Mouse (Mus musculus): ENCODE measurements at regions not wholly inside any gene's neighbourhood (a gene's known extent, or its start where the extent isn't known, plus 50 kb on each side); places are given as distances from the start of the nearest gene placed in this dataset.

GRCm38 (mm10) chr13:51975330-51975729, 128.9 kb downstream of the Gadd45g start:
- no peak for DNase-seq

GRCm38 (mm10) chr13:51975801-51976601, 129.5 kb downstream of the Gadd45g start:
- DNase-seq, result no peak

GRCm38 (mm10) chr13:51976620-51977214, 130.2 kb downstream of the Gadd45g start:
- DNase-seq, result no peak

GRCm38 (mm10) chr13:51979301-51979977, 133.0 kb downstream of the Gadd45g start:
- DNase-seq, result no peak

DNA sequence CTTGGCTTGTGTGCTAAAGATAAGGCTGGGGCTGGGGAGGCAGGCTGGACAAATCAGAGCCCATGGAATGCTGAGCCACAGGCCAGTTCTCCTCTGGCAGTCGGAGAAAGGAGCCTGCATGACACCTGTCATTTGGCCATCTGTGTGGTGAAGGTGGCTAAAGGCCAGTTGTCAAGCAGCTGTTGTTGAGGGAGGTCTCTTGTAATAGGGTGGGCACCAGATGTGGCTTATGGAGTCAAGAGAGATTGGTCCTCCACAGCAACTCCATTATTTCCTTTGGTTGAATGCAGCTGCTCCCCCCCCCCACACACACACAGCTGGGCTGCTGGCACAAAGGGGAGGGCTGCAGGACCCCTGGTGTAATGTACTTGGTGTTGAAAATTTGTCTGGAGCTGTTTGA, 133.9 kb downstream of the Gadd45g start:
- DNase-seq, result no peak

- no peak for DNase-seq
These were observed 136.5 kb downstream of the Gadd45g start for GRCm38 (mm10) chr13:51983002-51983401.

- no peak for DNase-seq
These were observed 137.1 kb downstream of the Gadd45g start for GRCm38 (mm10) chr13:51983575-51983974.

DNA sequence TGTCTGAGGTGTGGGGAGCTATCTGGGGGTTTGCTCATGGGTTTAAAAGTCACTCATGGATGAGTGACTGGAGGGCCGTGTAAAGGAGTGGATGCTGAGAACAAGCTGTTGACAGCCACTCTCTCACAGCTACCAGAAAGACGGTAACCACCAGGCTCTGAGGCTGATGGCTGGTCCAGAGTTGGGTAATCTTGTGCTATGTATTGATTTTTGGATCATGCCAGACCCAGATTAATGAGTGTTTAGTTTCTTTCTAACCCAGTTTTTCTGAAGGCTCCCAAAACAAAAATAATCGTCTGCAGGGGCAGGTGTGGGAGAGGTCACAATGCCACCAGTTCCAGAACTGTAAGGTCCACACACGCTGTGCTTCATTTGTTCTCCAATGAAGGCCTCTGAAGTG, 144.9 kb downstream of the Gadd45g start:
- no peak for DNase-seq

DNA sequence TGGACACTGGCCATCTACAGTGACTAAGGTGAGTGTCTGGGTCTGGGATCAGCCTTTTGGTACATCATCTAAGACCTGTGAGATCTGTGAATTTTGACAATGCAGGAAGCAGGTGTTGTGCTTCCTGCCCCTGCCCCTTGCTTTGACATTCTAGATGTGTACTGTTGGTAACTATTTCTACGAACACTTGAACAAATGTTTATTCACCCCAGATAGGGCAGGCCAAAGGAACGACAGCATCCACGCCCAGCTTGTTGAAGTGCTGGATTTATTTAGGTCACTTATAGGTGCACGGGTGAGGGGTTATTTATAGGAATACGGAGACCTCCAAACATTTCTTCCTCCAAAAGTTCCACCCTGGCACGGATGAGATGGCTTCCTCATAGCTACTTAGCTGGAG, 146.4 kb downstream of the Gadd45g start:
- DNase-seq, result no peak

DNA sequence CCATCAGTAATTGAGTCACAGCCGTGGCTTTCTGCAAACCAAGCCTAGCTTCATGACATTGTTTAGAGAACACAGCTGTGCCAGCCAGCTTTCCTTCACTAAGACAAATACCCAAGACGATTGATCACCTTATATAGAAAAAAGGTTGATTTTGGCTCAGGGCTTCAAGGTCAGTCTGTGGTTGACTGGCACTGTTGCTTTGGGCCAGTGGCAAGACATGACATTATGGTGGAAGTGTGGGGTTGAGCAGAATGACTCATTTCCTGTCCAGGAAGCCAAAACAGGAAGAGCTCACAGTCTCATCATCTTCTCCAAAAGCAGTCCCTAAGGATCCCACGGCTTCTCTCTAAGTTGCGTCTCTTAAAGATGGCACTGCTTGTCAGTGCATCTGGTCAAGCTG, 149.7 kb downstream of the Gadd45g start:
- DNase-seq, result no peak

GRCm38 (mm10) chr13:51998542-51998941, 152.1 kb downstream of the Gadd45g start:
- no peak for DNase-seq

- no peak for DNase-seq
These were observed 155.3 kb downstream of the Gadd45g start for GRCm38 (mm10) chr13:52001811-52002210.

DNA sequence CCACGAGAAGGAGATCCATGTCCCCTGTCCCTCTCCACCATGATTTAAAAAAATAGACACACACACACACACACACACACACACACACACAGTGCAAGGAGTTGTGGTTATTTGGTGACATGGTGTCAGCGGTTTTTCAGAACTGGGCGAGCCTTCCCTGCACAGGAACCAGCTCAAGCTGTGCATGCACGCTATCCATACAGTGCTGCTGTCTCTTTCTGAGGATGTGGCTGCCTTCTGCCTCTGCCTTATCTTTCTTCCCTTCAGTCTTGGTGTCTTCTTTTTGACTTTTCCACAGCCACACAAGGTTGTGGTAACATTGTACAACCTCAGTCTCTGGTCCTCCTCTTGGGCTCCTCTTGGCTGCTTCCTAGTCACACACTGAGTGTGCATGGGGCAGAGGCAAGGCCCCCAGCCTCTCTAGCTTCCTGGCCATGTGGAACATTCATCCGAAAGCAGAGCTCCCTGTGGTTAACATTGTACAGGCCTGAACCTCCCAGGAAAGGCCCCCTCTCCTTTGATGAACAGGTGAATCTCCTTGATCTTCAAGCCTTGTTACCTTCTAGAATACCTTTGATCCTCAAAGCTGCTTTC, 157.6 kb downstream of the Gadd45g start:
- no peak for DNase-seq

GRCm38 (mm10) chr13:52007585-52008395, 161.3 kb downstream of the Gadd45g start:
- no peak for DNase-seq

GRCm38 (mm10) chr13:52009231-52009630, 162.8 kb downstream of the Gadd45g start:
- DNase-seq, result no peak

- no peak for DNase-seq
These were observed 163.3 kb downstream of the Gadd45g start for GRCm38 (mm10) chr13:52009766-52010165.

DNA sequence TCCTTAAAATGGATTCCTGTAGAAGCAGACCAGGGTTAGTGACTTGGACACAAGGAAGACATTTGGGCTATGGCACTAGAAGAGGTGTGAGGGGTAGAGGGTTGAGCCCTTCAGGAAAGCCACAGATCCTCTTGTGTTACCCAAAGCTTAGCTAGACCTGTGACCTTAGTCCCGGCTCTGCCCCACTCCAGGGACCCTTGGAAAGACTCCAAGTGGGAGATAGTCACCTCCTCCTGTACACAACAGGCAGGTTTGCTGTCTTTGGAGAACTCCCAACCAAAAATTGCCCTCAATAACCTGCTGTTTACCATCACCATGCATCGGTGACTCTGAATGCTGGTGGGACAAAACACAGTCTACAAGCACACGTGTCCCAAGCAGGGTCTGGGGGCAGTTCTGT, 164.5 kb downstream of the Gadd45g start:
- no peak for DNase-seq

DNA sequence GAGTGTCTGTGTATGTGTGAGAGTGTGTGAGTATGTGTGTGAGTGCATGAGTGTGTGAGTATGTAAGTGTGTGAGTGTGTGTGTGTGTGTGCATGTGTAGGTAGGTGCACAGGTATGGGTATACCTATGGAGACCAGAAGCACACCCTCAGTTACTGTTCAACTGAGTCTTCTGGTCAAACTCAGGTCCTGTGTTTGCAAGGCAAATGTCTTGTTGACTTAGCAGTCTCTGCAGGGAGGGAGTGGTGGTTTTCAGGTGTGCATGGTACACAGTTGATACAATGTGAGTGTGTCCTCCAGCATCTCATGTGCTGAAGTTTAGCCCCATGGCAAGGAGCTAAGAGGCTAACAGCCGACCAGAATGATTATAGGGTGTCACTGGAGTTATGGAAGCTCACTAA, 166.7 kb downstream of the Gadd45g start:
- no peak for DNase-seq

GRCm38 (mm10) chr13:52013757-52014156, 167.3 kb downstream of the Gadd45g start:
- DNase-seq, result no peak

DNA sequence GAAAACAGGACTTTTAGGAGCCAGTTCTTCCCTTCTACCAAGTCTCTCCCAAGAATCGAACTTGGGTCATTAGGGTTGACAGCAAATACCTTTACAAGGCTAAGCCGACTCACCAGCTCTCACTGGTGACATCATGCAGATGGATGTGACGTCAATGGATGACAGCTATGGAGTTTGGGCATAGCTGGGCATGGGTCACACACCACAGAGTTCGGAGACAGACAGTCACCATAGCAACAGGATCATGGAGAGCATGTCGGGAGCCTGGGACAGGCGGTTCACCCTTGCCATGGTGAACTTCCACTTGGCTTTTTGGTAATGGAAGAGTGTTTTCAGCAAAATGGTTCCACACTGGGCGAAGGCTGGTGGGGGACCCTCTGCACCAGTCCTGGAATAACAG, 168.1 kb downstream of the Gadd45g start:
- DNase-seq, result no peak

GRCm38 (mm10) chr13:52015066-52015465, 168.6 kb downstream of the Gadd45g start:
- DNase-seq, result no peak

DNA sequence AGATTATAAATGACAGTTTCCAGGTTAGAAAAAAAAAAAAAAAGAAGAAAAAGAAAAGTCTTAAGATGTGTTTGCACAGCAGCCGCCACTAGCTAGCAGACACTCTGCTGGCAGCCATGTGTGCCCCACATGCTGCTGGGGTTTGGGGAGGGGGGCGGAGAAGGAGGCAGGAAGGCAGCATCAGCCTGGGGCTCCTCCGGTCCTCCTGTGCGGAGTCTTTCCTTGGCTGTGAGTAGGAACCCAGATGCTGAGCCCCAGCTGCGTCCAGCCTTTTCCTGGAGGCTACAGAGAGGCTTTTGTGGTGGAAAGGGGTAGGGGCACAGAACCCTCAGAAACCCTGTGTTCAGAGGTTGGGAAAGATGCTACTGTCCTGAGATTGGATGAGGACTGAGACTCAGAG, 169.0 kb downstream of the Gadd45g start:
- DNase-seq, result no peak
